Mouse (Mus musculus): ENCODE results near the gene Gm6040.

The Gm6040 gene

DNA sequence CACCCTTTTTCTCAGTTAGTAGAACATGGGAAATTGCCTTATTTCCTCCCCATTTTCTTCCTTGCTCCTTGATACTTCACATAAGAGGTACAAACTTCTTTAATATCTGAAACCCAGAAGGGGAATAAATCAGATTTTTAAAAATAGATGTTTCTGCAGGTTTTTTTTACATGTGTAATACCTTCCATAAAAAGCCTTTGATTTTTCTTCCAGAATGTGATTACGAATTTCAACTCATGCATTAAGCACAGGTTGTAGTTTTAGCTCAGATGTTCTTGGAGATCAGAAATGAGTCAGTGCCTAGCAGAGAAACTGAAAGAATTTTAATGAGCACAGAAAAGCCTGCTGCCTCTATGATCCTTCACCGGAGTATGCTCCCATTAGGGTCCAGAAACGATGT lies at the start of gene Gm6040:
Gene Gm6040 (minus strand): TSS at position 101 of the 400 bp plus-strand sequence.
- DNase-seq (ENCODE audit: low spot score): no peak

DNA sequence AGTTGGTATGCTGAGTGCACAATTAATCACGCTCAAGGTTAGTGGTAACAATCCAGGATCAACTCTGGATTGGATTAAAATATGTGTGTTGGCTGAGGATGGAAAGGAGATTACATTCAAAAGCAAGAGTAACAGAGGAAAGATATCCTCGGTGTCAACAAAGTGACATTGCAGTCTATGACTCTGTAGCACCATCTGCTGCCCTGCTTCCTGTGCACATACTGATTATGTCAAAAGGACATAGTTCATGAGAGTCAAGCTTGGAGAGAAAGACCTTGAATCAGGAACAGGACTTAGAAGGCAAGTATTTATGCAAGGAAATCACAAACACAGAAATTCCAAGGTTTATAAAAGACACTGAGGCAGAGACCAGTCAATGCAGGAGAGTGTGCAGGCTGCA lies 42.7 kb upstream of the Gm6040 start:
- DNase-seq (ENCODE audit: low spot score): no peak

DNA sequence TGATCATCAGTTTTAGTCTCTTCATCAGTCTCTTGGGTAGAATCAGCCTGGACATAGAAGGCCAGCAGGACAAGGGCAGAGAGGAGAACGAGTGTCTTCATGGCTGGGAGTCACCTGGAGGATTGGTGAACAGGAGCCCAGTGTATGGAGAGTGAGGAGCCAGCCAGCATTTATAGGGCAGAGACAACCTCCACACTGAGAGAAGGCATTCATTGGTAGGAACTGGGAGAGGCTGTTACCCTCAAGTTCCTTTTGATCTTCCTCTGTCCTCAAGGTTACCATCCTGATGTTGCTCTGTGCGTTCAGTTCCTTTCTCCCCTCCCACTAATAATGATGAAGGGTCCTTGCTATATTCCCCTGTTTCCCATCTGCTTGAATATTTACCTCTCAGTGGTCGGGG lies 22.7 kb upstream of the Gm6040 start, which contains the start of gene AY761185:
Gene AY761185 (minus strand): TSS at position 101 of the 400 bp plus-strand sequence.
- no peak for DNase-seq (ENCODE audit: low spot score)

DNA sequence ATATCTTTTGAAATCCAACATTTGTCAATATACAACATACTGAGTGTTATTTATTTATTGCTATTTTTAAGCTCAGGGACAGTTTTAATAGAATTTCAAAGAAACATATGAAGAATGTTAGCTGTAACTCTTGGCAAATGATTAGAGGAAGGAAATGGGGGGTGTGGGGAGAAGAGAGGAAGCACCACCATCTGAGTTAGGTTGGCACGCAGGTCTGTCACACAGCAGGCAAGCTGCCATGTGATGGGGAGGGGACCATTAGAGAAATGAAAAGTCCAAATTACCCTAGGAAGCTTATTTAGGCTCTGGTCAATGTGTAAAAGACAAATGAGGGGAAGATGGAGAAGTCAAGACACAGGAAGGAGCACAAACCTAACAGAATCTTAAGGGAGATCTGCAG lies 9.6 kb downstream of the Gm6040 start:
- no peak for DNase-seq (ENCODE audit: low spot score)

DNA sequence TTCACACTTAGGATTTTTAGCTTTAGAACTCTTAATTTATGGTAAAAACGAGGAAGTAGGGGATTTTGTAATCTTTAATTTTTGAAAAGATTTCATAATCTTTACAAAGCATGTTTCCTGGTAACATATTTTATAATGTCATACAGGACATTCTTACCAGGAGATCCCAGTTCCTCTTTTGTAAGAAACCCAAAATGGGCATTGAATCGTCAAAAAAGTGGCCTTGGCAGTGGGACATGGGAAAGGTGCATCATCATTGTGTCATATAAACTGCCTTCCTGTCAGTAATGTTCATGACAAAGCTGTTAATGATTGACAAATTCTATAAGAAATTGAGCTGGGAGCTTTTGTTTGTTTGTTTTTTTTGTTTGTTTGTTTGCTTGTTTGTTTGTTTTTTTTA lies 13.6 kb downstream of the Gm6040 start:
- no peak for DNase-seq (ENCODE audit: low spot score)

DNA sequence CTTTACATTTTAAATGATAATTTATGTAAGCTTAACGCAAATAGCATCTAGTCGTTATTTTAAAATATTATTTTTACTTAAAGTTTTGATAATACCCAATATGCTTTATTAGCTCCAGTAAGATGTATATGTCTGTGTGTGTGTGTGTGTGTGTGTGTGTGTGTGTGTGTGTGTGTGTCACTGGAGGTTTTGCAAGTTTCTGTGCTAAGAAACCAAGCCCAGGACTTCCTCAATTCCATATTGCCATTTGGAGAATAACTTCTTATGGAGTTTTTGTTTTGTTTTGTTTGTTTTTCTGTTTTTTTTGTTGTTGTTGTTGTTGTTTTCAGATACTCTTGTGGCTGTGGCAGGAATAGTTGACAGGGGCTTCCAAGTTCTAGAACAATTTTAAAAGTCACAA lies 14.8 kb downstream of the Gm6040 start:
- DNase-seq (ENCODE audit: low spot score): no peak

DNA sequence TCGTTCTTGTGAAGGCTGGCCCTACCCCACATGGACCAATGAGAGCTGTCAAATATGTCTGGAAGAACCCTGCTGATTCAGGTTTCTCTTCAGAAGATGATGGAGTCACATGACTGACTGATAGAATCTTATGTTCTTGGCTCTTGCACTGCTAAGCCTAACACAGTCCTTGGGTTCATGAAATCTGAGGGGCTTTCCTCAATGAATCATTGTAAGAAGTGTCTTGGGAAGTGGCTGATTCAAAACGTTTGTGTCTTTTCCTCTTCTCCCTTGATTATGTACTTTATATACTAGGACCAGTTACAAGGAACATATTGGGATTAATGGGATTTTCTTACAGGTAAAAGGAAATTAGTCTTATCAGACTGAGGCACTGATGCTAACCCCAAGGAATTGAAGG lies 19.3 kb downstream of the Gm6040 start, which contains the start of gene Gm15056:
Gene Gm15056 (minus strand): TSS at position 101 of the 400 bp plus-strand sequence.
- DNase-seq (ENCODE audit: low spot score): no peak

DNA sequence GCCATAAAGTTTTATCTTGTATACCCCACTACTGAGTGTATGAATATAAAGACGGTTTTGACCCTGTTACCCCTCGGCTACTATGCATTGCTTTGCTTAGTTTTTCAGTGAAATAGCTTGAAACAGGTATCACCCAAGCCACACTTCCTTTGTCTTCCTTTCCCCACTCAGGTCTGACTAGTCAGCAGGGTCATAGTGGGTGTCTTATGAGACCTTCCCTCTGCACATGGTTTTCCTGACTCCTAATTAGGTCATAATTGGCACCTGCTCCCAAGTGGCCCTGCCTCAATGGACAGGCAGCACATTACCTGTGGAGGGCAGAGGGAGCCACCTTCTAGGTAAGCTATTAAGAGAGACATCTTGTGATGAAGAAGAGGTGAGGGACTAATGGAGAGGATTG lies 29.5 kb downstream of the Gm6040 start, which contains the start of gene Defb33:
Gene Defb33 (plus strand): TSS at position 301 of the 400 bp plus-strand sequence.
- DNase-seq (ENCODE audit: low spot score): no peak

DNA sequence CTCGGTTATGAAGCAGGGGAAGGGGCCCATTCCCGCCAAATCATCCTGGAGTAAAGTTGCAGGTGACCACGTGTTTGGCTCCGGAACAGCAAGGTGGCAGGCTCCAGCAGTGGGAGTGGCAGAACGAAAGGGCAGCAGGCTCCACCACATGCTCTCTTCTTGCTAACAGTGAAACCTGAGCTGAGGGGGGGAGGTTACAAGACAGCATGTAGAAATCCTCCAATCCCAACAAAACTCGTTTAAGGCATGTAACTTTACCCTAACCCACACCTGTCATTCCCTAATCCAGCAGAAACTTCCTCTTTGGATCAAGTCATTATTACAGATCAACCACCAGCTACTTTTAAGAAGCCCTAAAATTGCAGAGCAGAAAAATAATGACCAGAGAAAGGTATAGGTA lies 47.3 kb downstream of the Gm6040 start:
- DNase-seq (ENCODE audit: low spot score): no peak

Measured in urinary bladder, postnatal 10 days (tissue).